Mouse (Mus musculus) kidney, embryonic 15.5 days (tissue): Measurements from ENCODE around the gene Il21r. TPM values are rescaled to one million over a fixed set of nuclear protein-coding genes. Genes with fewer than 3 reads are reported as not detected.

Experiments used
- ATAC-seq: fragments of 200-750 bp; cut with Nextera tagmentation; replicated peaks from 2 replicates; pipeline ENCODE4 v1.8.0; 2017; ENCODE audit warnings: moderate TSS enrichment; ENCODE audit not compliant: low FRiP score
- H3K27ac ChIP-seq: fragments of 300-500 bp; sonication (generic); 2 replicates; pipeline ENCODE4 v1.5.1; 2015; ENCODE audit warnings: mild to moderate bottlenecking, inconsistent platforms
- H3K27me3 ChIP-seq: fragments of 300-500 bp; sonication (generic); 2 replicates; pipeline ENCODE4 v1.6.1; 2015; ENCODE audit warnings: inconsistent platforms
- H3K36me3 ChIP-seq: fragments of 300-500 bp; sonication (generic); 2 replicates; pipeline ENCODE4 v1.6.1; 2015; ENCODE audit warnings: inconsistent platforms
- H3K4me1 ChIP-seq: fragments of 300-500 bp; sonication (generic); 2 replicates; pipeline ENCODE4 v1.6.1; 2015; ENCODE audit warnings: inconsistent platforms
- H3K4me2 ChIP-seq: fragments of 300-500 bp; sonication (generic); 2 replicates; pipeline ENCODE4 v1.6.1; 2015; ENCODE audit warnings: moderate library complexity, mild to moderate bottlenecking, inconsistent platforms
- H3K4me3 ChIP-seq: fragments of 300-500 bp; sonication (generic); replicated peaks from 2 replicates; pipeline ENCODE4 v1.5.1; 2015; ENCODE audit warnings: mild to moderate bottlenecking, inconsistent platforms
- H3K9ac ChIP-seq: fragments of 300-500 bp; sonication (generic); 2 replicates; pipeline ENCODE4 v1.6.1; 2015; ENCODE audit warnings: mild to moderate bottlenecking, inconsistent platforms
- H3K9me3 ChIP-seq: fragments of 300-500 bp; sonication (generic); replicated peaks from 2 replicates; pipeline ENCODE4 v1.6.1; 2016; ENCODE audit warnings: inconsistent platforms
- WGBS: fragments of 180-500 bp; shearing (Covaris S2); methylation state at CpG from one replicate; pipeline ENCODE4 v1.1.7; 2015; ENCODE audit warnings: mixed read lengths; 5-methylcytosine and 5-hydroxymethylcytosine counted together
- polyA plus RNA-seq: library from polyadenylated mRNA; unstranded; fragments of >200 nt; fragmentation: Nextera tagmentation; extraction: Ambion mirVana; gene quantifications from 2 replicates; pipeline ENCODE4 v1.2.1, GENCODE M21; 2015

Il21r gene
- polyA plus RNA-seq, 1 experiment from 2014 or later: 0.31 TPM

DNA sequence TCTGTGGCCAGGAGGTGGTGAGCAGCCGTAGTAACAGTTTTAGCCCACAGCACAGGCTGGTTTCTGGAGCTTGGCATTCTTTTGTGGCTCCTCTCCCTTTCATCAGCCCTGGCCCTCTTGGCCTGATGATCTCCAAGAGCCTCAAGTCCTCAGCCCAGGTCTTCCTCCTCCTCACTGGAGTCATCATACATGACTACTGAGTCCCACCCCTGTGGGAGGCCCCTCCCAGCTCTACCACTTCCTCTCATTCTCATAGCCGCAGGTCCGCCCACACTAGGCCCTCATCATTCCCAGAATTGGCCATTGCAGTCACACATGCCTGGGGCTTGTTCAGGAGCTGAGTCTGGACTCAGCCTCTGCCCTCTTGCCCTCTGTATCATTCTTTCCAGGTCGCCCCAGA is 9.4 kb upstream of the Il21r start:
- no peak overlapping the region for H3K4me2 ChIP-seq
- H3K27me3 ChIP-seq: no peaks in the 10 kb centered on the region
- no peak for ATAC-seq
- no peaks in the 10 kb centered on the region for H3K36me3 ChIP-seq
- WGBS: 84% methylated on average over 4 of the region's 4 CpGs
- H3K9ac ChIP-seq: no peak overlapping the region
- no peak overlapping the region for H3K27ac ChIP-seq
- no peaks in the 10 kb centered on the region for H3K9me3 ChIP-seq
- H3K4me3 ChIP-seq: no peak overlapping the region
- no peaks in the 10 kb centered on the region for H3K4me1 ChIP-seq

- Histone ChIP-seq H3K27ac (no peak overlapping the region), H3K36me3 (no peaks in the 10 kb centered on the region), H3K4me1 (peaks cover 10% of the 10 kb centered on the region), H3K9ac (no peak overlapping the region), H3K9me3 (no peaks in the 10 kb centered on the region), H3K4me2 (no peak overlapping the region), H3K27me3 (no peaks in the 10 kb centered on the region), H3K4me3 (no peak overlapping the region)
- no peak for ATAC-seq
- WGBS: 60% methylated on average over 3 of the region's 3 CpGs
Observed at GRCm38 (mm10) chr7:125596406-125596805, 6.8 kb upstream of the Il21r start.

DNA sequence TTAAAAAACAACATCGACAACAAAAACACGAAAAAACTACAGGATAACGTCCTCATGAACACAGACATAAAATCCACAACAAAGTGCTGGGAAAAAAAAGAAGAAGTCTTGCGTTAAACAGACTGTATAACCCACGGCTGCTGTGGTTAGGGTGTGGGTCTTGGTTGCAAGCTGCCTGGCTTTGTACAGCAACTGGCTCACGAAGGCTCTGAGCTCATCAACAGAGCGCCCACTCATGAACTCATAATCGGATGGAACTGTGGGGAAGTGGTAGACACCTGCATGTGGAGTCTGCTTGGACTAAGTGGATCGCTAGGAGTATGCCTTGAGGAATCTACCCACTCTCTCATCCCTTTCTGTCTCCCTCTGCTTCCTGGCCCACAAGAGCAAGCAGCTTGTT is 6.1 kb upstream of the Il21r start:
- WGBS: 82% methylated on average over 9 of the region's 9 CpGs
- no peaks in the 10 kb centered on the region for H3K9me3 ChIP-seq
- H3K27ac ChIP-seq: no peak overlapping the region
- H3K4me1 ChIP-seq: peaks cover 10% of the 10 kb centered on the region
- no peak overlapping the region for H3K9ac ChIP-seq
- H3K4me2 ChIP-seq: no peak overlapping the region
- H3K36me3 ChIP-seq: no peaks in the 10 kb centered on the region
- no peak overlapping the region for H3K4me3 ChIP-seq
- no peak for ATAC-seq
- H3K27me3 ChIP-seq: no peaks in the 10 kb centered on the region

GRCm38 (mm10) chr7:125597516-125598347 is 5.5 kb upstream of the Il21r start:
- Histone ChIP-seq H3K4me2 (no peak overlapping the region), H3K36me3 (no peaks in the 10 kb centered on the region), H3K9me3 (no peaks in the 10 kb centered on the region), H3K27me3 (no peaks in the 10 kb centered on the region), H3K9ac (no peak overlapping the region), H3K27ac (no peak overlapping the region), H3K4me3 (no peak overlapping the region), H3K4me1 (peaks cover 10% of the 10 kb centered on the region)
- WGBS: 91% methylated on average over 11 of the region's 11 CpGs
- ATAC-seq: no peak

GRCm38 (mm10) chr7:125599373-125599973 is 3.8 kb upstream of the Il21r start:
- peaks cover 10% of the 10 kb centered on the region for H3K4me1 ChIP-seq
- H3K27me3 ChIP-seq: no peaks in the 10 kb centered on the region
- 65% methylated on average over 4 of the region's 4 CpGs for WGBS
- no peak overlapping the region for H3K4me2 ChIP-seq
- no peaks in the 10 kb centered on the region for H3K9me3 ChIP-seq
- no peak overlapping the region for H3K9ac ChIP-seq
- ATAC-seq: no peak
- H3K27ac ChIP-seq: no peak overlapping the region
- H3K4me3 ChIP-seq: no peak overlapping the region
- H3K36me3 ChIP-seq: no peaks in the 10 kb centered on the region

DNA sequence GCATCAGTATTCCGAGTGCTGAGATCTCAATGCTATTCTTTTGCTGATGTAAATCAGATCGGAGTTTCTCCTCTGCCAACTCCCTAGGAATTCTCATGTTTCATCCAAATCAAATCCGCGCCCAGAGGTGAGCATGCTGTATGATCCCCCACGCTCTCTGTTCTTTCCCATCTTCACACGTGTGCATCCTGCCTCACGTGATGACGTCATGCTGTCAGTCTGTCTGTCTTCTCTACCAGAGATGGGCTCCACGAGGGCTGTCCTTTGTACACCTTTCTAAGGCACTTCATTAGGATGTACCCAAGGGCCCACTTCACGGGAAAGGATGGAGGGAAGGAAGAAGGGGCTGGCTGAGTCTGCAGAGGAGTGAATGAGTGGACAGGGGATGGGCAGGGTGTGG is 3.1 kb upstream of the Il21r start:
- ATAC-seq: no peak
- Histone ChIP-seq H3K9me3 (no peaks in the 10 kb centered on the region), H3K27ac (no peak overlapping the region), H3K36me3 (no peaks in the 10 kb centered on the region), H3K4me2 (no peak overlapping the region), H3K9ac (no peak overlapping the region), H3K4me1 (peaks cover 10% of the 10 kb centered on the region), H3K4me3 (no peak overlapping the region), H3K27me3 (no peaks in the 10 kb centered on the region)
- WGBS: 68% methylated on average over 10 of the region's 10 CpGs

DNA sequence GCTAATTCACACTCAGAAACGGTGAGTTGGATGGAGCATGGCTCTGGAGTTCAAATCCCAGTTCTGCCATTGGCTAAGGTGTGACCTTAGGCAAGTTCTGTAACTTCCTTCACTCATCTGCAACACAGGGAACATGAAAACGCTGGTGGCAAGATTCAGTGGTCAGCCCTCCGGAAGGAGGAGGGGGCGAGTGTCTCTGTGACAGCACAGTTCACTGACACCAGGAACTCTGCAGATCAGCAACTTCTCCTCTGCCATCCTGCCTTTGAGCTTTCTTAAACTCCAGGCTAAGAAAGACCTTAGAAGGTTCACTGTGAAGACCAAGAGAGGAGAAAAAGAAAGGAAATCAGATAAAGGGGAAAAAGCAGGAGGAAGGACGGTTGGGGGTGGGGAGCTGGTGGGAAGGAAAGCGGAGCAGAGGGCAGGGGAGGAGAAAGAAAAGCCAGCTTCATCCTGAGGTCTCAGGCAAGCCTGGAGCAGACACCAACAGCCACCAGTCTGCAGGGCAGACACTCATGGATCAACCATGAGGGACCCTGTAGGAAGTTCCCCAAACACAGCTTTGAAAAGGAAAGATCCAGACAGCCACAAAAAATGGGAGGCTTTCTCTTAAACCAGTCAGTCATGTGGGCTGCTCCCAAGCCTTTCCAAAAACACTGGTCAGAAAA is 2.5 kb upstream of the Il21r start:
- Histone ChIP-seq H3K27ac (no peak overlapping the region), H3K4me2 (no peak overlapping the region), H3K9ac (no peak overlapping the region), H3K27me3 (no peaks in the 10 kb centered on the region), H3K9me3 (no peaks in the 10 kb centered on the region), H3K36me3 (no peaks in the 10 kb centered on the region), H3K4me1 (peaks cover 10% of the 10 kb centered on the region), H3K4me3 (no peak overlapping the region)
- ATAC-seq: no peak; the same call in 1 of the 2 replicates
- WGBS: 31% methylated on average over 6 of the region's 6 CpGs

- WGBS: 56% methylated on average over 6 of the region's 6 CpGs
Observed at GRCm38 (mm10) chr7:125601280-125601670, 2.0 kb upstream of the Il21r start.

DNA sequence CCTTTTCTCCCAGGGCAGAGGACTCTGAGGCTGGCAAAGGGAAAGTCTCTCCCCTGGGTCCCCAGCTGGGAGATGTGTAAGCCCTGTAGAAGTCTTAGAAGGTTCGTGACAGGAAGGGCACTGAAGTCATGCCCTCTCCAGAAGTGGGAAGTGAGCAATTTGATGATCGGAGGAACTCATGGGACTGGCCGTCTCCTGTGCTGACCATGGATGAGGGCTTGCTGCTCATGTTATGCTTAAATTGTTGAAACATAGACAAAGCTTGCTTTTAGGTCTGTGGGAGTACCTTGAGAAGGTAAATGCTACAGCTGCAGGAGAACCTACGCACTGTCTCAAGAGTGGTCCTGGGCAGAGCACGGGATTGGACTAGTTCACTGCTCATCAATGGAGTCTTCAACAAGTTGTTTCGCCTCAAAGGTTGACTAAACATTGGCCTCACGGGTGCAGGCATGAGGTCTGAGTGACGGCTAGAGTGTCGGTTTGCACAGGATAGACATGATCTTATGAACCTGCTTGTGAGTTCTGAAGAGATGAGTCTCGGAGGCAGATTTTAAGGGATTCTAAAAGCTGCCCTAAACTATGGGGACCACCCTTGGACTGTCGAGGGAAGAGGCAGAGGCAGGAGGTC is 1.3 kb upstream of the Il21r start:
- Histone ChIP-seq H3K27ac (no peak overlapping the region), H3K9ac (no peak overlapping the region), H3K9me3 (no peaks in the 10 kb centered on the region), H3K36me3 (no peaks in the 10 kb centered on the region), H3K4me3 (no peak overlapping the region), H3K27me3 (no peaks in the 10 kb centered on the region), H3K4me2 (no peak overlapping the region), H3K4me1 (peaks cover 10% of the 10 kb centered on the region)
- ATAC-seq: no peak
- WGBS: 60% methylated on average over 11 of the region's 11 CpGs

More at GRCm38 (mm10) chr7:125601280-125601670, 2.0 kb upstream of the Il21r start:
- no peak overlapping the region for H3K27ac ChIP-seq
- H3K9ac ChIP-seq: no peak overlapping the region
- no peak; the same call in 1 of the 2 replicates for ATAC-seq
- no peak overlapping the region for H3K4me3 ChIP-seq
- no peaks in the 10 kb centered on the region for H3K9me3 ChIP-seq
- H3K4me1 ChIP-seq: peaks cover 10% of the 10 kb centered on the region
- H3K27me3 ChIP-seq: no peaks in the 10 kb centered on the region
- no peak overlapping the region for H3K4me2 ChIP-seq
- H3K36me3 ChIP-seq: no peaks in the 10 kb centered on the region

DNA sequence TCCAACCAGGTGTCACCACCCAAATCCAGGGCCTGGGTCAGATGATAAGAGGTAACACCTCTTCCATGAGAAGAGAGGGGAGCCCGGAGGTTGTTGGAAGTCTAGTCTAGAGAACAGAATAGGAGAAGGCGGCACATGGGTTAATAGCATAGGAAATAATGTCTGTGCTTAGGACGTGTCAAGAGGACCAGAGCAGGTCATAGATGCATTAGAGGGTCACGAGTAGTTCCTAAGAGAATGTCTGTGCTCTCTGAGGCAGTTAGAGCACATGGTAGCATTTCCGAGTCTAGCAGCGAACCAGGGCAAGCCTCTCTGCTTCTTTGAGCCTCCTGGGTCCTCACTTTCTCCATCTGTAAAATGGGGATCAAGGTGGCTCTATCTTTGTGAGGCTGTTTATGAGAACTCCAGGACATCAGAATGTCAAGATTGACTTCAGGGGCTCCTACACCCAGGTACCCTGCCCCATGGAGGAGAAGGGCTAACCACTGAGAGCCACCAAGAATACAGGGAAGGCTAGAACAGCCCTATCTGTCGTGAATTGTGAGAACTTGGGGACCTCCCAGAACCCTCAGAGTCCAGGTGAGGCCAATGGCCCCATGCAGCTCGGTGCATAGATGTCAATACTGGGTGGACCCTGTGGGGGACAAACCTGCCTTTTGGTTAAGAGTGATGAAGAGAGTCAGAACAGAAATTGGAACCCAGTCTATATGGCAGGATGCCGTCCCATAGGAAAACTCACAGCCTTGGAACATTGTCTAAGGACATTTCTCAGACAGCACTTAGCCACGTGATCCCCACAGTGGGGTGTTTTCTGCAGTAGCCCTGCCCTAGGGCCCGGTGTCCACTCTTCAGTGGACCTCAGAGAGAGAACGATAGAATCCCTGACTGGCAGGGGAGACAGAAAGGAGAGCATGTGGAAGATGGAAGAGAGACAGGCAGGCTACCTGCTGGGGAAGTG is 1.4 kb downstream of the Il21r start:
- Histone ChIP-seq H3K4me1 (peaks cover 10% of the 10 kb centered on the region), H3K9ac (no peak overlapping the region), H3K4me2 (no peak overlapping the region), H3K36me3 (no peaks in the 10 kb centered on the region), H3K9me3 (no peaks in the 10 kb centered on the region), H3K4me3 (no peak overlapping the region), H3K27ac (no peak overlapping the region), H3K27me3 (no peaks in the 10 kb centered on the region)
- ATAC-seq: no peak
- 80% methylated on average over 12 of the region's 12 CpGs for WGBS

DNA sequence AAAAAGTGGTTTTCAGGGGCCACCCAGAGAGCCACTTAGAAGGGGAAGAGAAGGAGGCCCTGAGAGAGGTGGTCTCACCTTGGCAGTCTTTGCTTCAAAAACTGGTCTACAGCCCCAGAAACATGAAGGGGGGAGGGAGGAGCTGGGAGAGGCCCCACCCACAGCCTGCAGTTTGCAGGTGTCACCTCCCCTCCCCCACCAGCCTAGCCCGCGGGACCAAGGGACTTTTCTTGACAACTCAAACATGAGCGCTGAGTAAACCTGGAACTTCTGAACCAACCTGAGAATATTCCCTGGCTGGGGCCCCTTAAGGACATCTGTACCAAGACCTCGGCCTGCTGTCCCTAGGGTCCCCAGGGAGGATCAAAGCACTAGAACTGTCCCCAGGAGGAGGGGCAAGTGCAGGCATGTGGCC is 2.5 kb downstream of the Il21r start:
- H3K36me3 ChIP-seq: no peaks in the 10 kb centered on the region
- H3K4me1 ChIP-seq: peaks cover 6% of the 10 kb centered on the region
- no peak overlapping the region for H3K4me2 ChIP-seq
- no peak overlapping the region for H3K4me3 ChIP-seq
- H3K27ac ChIP-seq: no peak overlapping the region
- 52% methylated on average over 4 of the region's 4 CpGs for WGBS
- ATAC-seq: no peak
- no peaks in the 10 kb centered on the region for H3K9me3 ChIP-seq
- H3K27me3 ChIP-seq: no peaks in the 10 kb centered on the region
- H3K9ac ChIP-seq: no peak overlapping the region
